Mouse (Mus musculus) midbrain, embryonic 11.5 days (tissue): ENCODE data around the gene Tecpr2. TPM values are rescaled to one million over a fixed set of nuclear protein-coding genes. Genes with fewer than 3 reads are reported as not detected.
A peak's percentile ranks its signal among the peaks of the same experiment; 100 is the strongest.

ENCODE experiments used
- ATAC-seq: fragments of 200-750 bp; cut with Nextera tagmentation; 2 replicates; pipeline ENCODE4 v1.8.0; 2017; ENCODE audit warnings: moderate TSS enrichment, moderate library complexity; ENCODE audit not compliant: low FRiP score
- DNase-seq: peaks from one replicate; pipeline ENCODE4 v3.0.0; 2015; ENCODE audit warnings: low spot score; ENCODE audit errors: missing footprints
- H3K27ac ChIP-seq: fragments of 300-500 bp; sonication (generic); 2 replicates; pipeline ENCODE4 v1.5.1; 2014; ENCODE audit warnings: low read depth, low read length
- H3K27me3 ChIP-seq: fragments of 300-500 bp; sonication (generic); 2 replicates; pipeline ENCODE4 v1.6.1; 2014; ENCODE audit warnings: mild to moderate bottlenecking, low read length, moderate library complexity, mixed read lengths; ENCODE audit not compliant: control insufficient read depth, insufficient read depth
- H3K36me3 ChIP-seq: fragments of 300-500 bp; sonication (generic); 2 replicates; pipeline ENCODE4 v1.6.1; 2014; ENCODE audit warnings: mild to moderate bottlenecking, low read length, moderate library complexity, mixed read lengths; ENCODE audit not compliant: control insufficient read depth, insufficient read depth
- H3K4me1 ChIP-seq: fragments of 300-500 bp; sonication (generic); 2 replicates; pipeline ENCODE4 v1.6.1; 2014; ENCODE audit warnings: low read length; ENCODE audit not compliant: control insufficient read depth, insufficient read depth
- H3K4me2 ChIP-seq: fragments of 300-500 bp; sonication (generic); 2 replicates; pipeline ENCODE4 v1.6.1; 2014; ENCODE audit warnings: mild to moderate bottlenecking, moderate library complexity
- H3K4me3 ChIP-seq: fragments of 300-500 bp; sonication (generic); 2 replicates; pipeline ENCODE4 v1.5.1; 2014; ENCODE audit warnings: low read depth, low read length
- H3K9ac ChIP-seq: fragments of 300-500 bp; sonication (generic); 2 replicates; pipeline ENCODE4 v1.6.1; 2014; ENCODE audit warnings: low read length
- H3K9me3 ChIP-seq: fragments of 300-500 bp; sonication (generic); 2 replicates; pipeline ENCODE4 v1.6.1; 2016; ENCODE audit warnings: low read length; ENCODE audit not compliant: control insufficient read depth
- WGBS: fragments of 180-500 bp; shearing (Covaris S2); extraction: QIAGEN DNeasy Blood & Tissue Kit; methylation state at CpG from one replicate; pipeline ENCODE4 v1.1.7; 2014; 5-methylcytosine and 5-hydroxymethylcytosine counted together
- polyA plus RNA-seq: library from polyadenylated mRNA; unstranded; fragments of >200 nt; fragmentation: Nextera tagmentation; extraction: Ambion mirVana; gene quantifications from 2 replicates; pipeline ENCODE4 v1.2.1, GENCODE M21; 2014

Tecpr2 gene
- polyA plus RNA-seq, 1 experiment from 2014 or later, result 4.2 TPM

GRCm38 (mm10) chr12:110966079-110966478, 77.0 kb downstream of the Tecpr2 start:
- H3K27me3 ChIP-seq, result no peaks in the 10 kb centered on the region
- H3K9ac ChIP-seq, result no peak overlapping the region
- ATAC-seq (no peak), DNase-seq (no peak)
- no peak overlapping the region for H3K4me2 ChIP-seq
- 78% methylated on average over 4 of the region's 4 CpGs for WGBS
- no peak overlapping the region for H3K27ac ChIP-seq
- H3K9me3 ChIP-seq, result no peaks in the 10 kb centered on the region
- H3K36me3 ChIP-seq, result 0 out of 2 replicates have a peak, but pooled peaks cover 4% of the 10 kb centered on the region
- no peaks in the 10 kb centered on the region for H3K4me1 ChIP-seq
- H3K4me3 ChIP-seq, result no peak overlapping the region

- 0 out of 2 replicates have a peak, but pooled peaks cover 4% of the 10 kb centered on the region for H3K36me3 ChIP-seq
- H3K27ac ChIP-seq, result no peak overlapping the region
- H3K9me3 ChIP-seq, result no peaks in the 10 kb centered on the region
- H3K4me3 ChIP-seq, result no peak overlapping the region
- no peak overlapping the region for H3K4me2 ChIP-seq
- DNase-seq (no peak), ATAC-seq (no peak)
- WGBS, result 92% methylated on average over 2 of the region's 2 CpGs
- no peak overlapping the region for H3K9ac ChIP-seq
- H3K4me1 ChIP-seq, result no peaks in the 10 kb centered on the region
- H3K27me3 ChIP-seq, result no peaks in the 10 kb centered on the region
Measured at GRCm38 (mm10) chr12:110967146-110967545, 78.1 kb downstream of the Tecpr2 start.

GRCm38 (mm10) chr12:110970408-110970807, 81.3 kb downstream of the Tecpr2 start:
- no peak for ATAC-seq
- no peaks in the 10 kb centered on the region for H3K27me3 ChIP-seq
- no peak overlapping the region for H3K27ac ChIP-seq
- H3K4me1 ChIP-seq, result no peaks in the 10 kb centered on the region
- H3K9ac ChIP-seq, result no peak overlapping the region
- no peak for DNase-seq
- H3K4me2 ChIP-seq, result no peak overlapping the region
- H3K4me3 ChIP-seq, result no peak overlapping the region
- 95% methylated on average over 5 of the region's 5 CpGs for WGBS
- H3K9me3 ChIP-seq, result no peaks in the 10 kb centered on the region
- H3K36me3 ChIP-seq, result peaks cover 4% of the 10 kb centered on the region; the same call in 1 of the 2 replicates

GRCm38 (mm10) chr12:110971972-110972371, 82.9 kb downstream of the Tecpr2 start:
- 95% methylated on average over 5 of the region's 5 CpGs for WGBS
- Histone ChIP-seq H3K27me3 (no peaks in the 10 kb centered on the region), H3K4me1 (no peaks in the 10 kb centered on the region), H3K27ac (no peak overlapping the region), H3K36me3 (peaks cover 8% of the 10 kb centered on the region), H3K4me2 (no peak overlapping the region), H3K9ac (no peak overlapping the region), H3K4me3 (no peak overlapping the region), H3K9me3 (no peaks in the 10 kb centered on the region)
- ATAC-seq (no peak), DNase-seq (peak; percentile 35)

- Histone ChIP-seq H3K27me3 (no peaks in the 10 kb centered on the region), H3K9me3 (no peaks in the 10 kb centered on the region), H3K36me3 (peaks cover 7% of the 10 kb centered on the region), H3K27ac (no peak overlapping the region), H3K9ac (no peak overlapping the region), H3K4me2 (no peak overlapping the region), H3K4me3 (no peak overlapping the region), H3K4me1 (peaks cover 7% of the 10 kb centered on the region)
- ATAC-seq (no peak), DNase-seq (peak; percentile 64)
- 95% methylated on average over 4 of the region's 4 CpGs for WGBS
Measured at GRCm38 (mm10) chr12:110973829-110974228, 84.8 kb downstream of the Tecpr2 start.

GRCm38 (mm10) chr12:110974295-110974694, 85.2 kb downstream of the Tecpr2 start:
- H3K4me2 ChIP-seq, result no peak overlapping the region
- no peaks in the 10 kb centered on the region for H3K27me3 ChIP-seq
- WGBS, result 90% methylated on average over 7 of the region's 7 CpGs
- H3K27ac ChIP-seq, result no peak overlapping the region
- peaks cover 7% of the 10 kb centered on the region for H3K36me3 ChIP-seq
- H3K4me3 ChIP-seq, result no peak overlapping the region
- ATAC-seq (no peak), DNase-seq (no peak)
- H3K9me3 ChIP-seq, result no peaks in the 10 kb centered on the region
- peaks cover 7% of the 10 kb centered on the region for H3K4me1 ChIP-seq
- no peak overlapping the region for H3K9ac ChIP-seq

GRCm38 (mm10) chr12:110974726-110975125, 85.7 kb downstream of the Tecpr2 start:
- peaks cover 7% of the 10 kb centered on the region for H3K4me1 ChIP-seq
- DNase-seq (peak; percentile 66), ATAC-seq (no peak)
- H3K27ac ChIP-seq, result no peak overlapping the region
- H3K9ac ChIP-seq, result no peak overlapping the region
- H3K27me3 ChIP-seq, result no peaks in the 10 kb centered on the region
- 91% methylated on average over 6 of the region's 6 CpGs for WGBS
- no peak overlapping the region for H3K4me3 ChIP-seq
- H3K4me2 ChIP-seq, result no peak overlapping the region
- peaks cover 7% of the 10 kb centered on the region for H3K36me3 ChIP-seq
- H3K9me3 ChIP-seq, result no peaks in the 10 kb centered on the region

GRCm38 (mm10) chr12:110975385-110975784, 86.3 kb downstream of the Tecpr2 start:
- Histone ChIP-seq H3K4me3 (no peak overlapping the region), H3K27me3 (0 out of 2 replicates have a peak, but pooled peaks cover 4% of the 10 kb centered on the region), H3K9me3 (no peaks in the 10 kb centered on the region), H3K36me3 (peaks cover 7% of the 10 kb centered on the region), H3K9ac (no peak overlapping the region), H3K4me2 (no peak overlapping the region), H3K4me1 (peaks cover 7% of the 10 kb centered on the region), H3K27ac (no peak overlapping the region)
- DNase-seq (no peak), ATAC-seq (no peak)
- 84% methylated on average over 5 of the region's 5 CpGs for WGBS

GRCm38 (mm10) chr12:110975838-110976468, 86.9 kb downstream of the Tecpr2 start:
- Histone ChIP-seq H3K4me3 (no peak overlapping the region), H3K27me3 (0 out of 2 replicates have a peak, but pooled peaks cover 4% of the 10 kb centered on the region), H3K9ac (no peak overlapping the region), H3K9me3 (no peaks in the 10 kb centered on the region), H3K36me3 (peaks cover 7% of the 10 kb centered on the region), H3K4me2 (no peak overlapping the region), H3K4me1 (peaks cover 7% of the 10 kb centered on the region), H3K27ac (no peak overlapping the region)
- no peak for ATAC-seq
- no peak for DNase-seq
- 92% methylated on average over 4 of the region's 4 CpGs for WGBS
